Mouse (Mus musculus): ENCODE results near the gene Clec3b. TPM values are rescaled to one million over a fixed set of nuclear protein-coding genes. Genes with fewer than 3 reads are reported as not detected.

The Clec3b gene
- polyA plus RNA-seq, 1 experiment from 2014 or later, result not detected

- H3K27ac ChIP-seq (replicated peaks; ENCODE audit: low read depth, low read length), result no peak overlapping the region
- WGBS, result 80% methylated on average over 1 of the region's 1 CpGs
- peaks cover 12% of the 10 kb centered on the region for H3K4me1 ChIP-seq (ENCODE audit: control insufficient read depth, insufficient read depth, low read length)
- H3K4me3 ChIP-seq (ENCODE audit: low read depth, low read length), result no peak overlapping the region
- DNase-seq (ENCODE audit: low spot score) (no peak), ATAC-seq (ENCODE audit: insufficient number of reproducible peaks, low FRiP score, low TSS enrichment, low read depth) (no peak)
- H3K27me3 ChIP-seq (ENCODE audit: control insufficient read depth, insufficient read depth, low read length), result no peaks in the 10 kb centered on the region
- H3K9ac ChIP-seq (ENCODE audit: low read length), result no peak overlapping the region
- H3K36me3 ChIP-seq (ENCODE audit: control insufficient read depth, insufficient read depth, low read length), result peaks cover 7% of the 10 kb centered on the region; the same call in 1 of the 2 replicates
- H3K9me3 ChIP-seq (ENCODE audit: control insufficient read depth, low read length), result no peaks in the 10 kb centered on the region
- no peak overlapping the region for H3K4me2 ChIP-seq (ENCODE audit: low read depth, severe bottlenecking)
These were observed 35.2 kb upstream of the Clec3b start for GRCm38 (mm10) chr9:123115566-123115965.

- H3K4me3 ChIP-seq (ENCODE audit: low read depth, low read length), result no peak overlapping the region
- no peak overlapping the region for H3K9ac ChIP-seq (ENCODE audit: low read length)
- peaks cover 18% of the 10 kb centered on the region; the same call in 1 of the 2 replicates for H3K36me3 ChIP-seq (ENCODE audit: control insufficient read depth, insufficient read depth, low read length)
- DNase-seq (ENCODE audit: low spot score) (no peak), ATAC-seq (ENCODE audit: insufficient number of reproducible peaks, low FRiP score, low TSS enrichment, low read depth) (no peak)
- H3K9me3 ChIP-seq (ENCODE audit: control insufficient read depth, low read length), result no peaks in the 10 kb centered on the region
- H3K4me2 ChIP-seq (ENCODE audit: low read depth, severe bottlenecking), result no peak overlapping the region
- no peaks in the 10 kb centered on the region for H3K27me3 ChIP-seq (ENCODE audit: control insufficient read depth, insufficient read depth, low read length)
- no peaks in the 10 kb centered on the region for H3K4me1 ChIP-seq (ENCODE audit: control insufficient read depth, insufficient read depth, low read length)
- H3K27ac ChIP-seq (replicated peaks; ENCODE audit: low read depth, low read length), result no peak overlapping the region
- 90% methylated on average over 3 of the region's 3 CpGs for WGBS
These were observed 27.7 kb upstream of the Clec3b start for GRCm38 (mm10) chr9:123123017-123123416.

- ATAC-seq (ENCODE audit: insufficient number of reproducible peaks, low FRiP score, low TSS enrichment, low read depth) (no peak), DNase-seq (ENCODE audit: low spot score) (no peak)
- WGBS, result 95% methylated on average over 6 of the region's 6 CpGs
- peaks cover 18% of the 10 kb centered on the region; the same call in 1 of the 2 replicates for H3K36me3 ChIP-seq (ENCODE audit: control insufficient read depth, insufficient read depth, low read length)
- H3K27ac ChIP-seq (replicated peaks; ENCODE audit: low read depth, low read length), result no peak overlapping the region
- H3K4me2 ChIP-seq (ENCODE audit: low read depth, severe bottlenecking), result no peak overlapping the region
- H3K4me3 ChIP-seq (ENCODE audit: low read depth, low read length), result no peak overlapping the region
- H3K9me3 ChIP-seq (ENCODE audit: control insufficient read depth, low read length), result no peaks in the 10 kb centered on the region
- H3K27me3 ChIP-seq (ENCODE audit: control insufficient read depth, insufficient read depth, low read length), result no peaks in the 10 kb centered on the region
- H3K9ac ChIP-seq (ENCODE audit: low read length), result no peak overlapping the region
- H3K4me1 ChIP-seq (ENCODE audit: control insufficient read depth, insufficient read depth, low read length), result no peaks in the 10 kb centered on the region
These were observed 27.0 kb upstream of the Clec3b start for GRCm38 (mm10) chr9:123123571-123124412.

- Histone ChIP-seq H3K9ac (ENCODE audit: low read length) (no peak overlapping the region), H3K27ac (replicated peaks; ENCODE audit: low read depth, low read length) (no peak overlapping the region), H3K36me3 (ENCODE audit: control insufficient read depth, insufficient read depth, low read length) (peaks cover 15% of the 10 kb centered on the region; the same call in 1 of the 2 replicates), H3K4me3 (ENCODE audit: low read depth, low read length) (no peak overlapping the region), H3K9me3 (ENCODE audit: control insufficient read depth, low read length) (no peaks in the 10 kb centered on the region), H3K27me3 (ENCODE audit: control insufficient read depth, insufficient read depth, low read length) (no peaks in the 10 kb centered on the region), H3K4me1 (ENCODE audit: control insufficient read depth, insufficient read depth, low read length) (no peaks in the 10 kb centered on the region), H3K4me2 (ENCODE audit: low read depth, severe bottlenecking) (no peak overlapping the region)
- DNase-seq (ENCODE audit: low spot score) (no peak), ATAC-seq (ENCODE audit: insufficient number of reproducible peaks, low FRiP score, low TSS enrichment, low read depth) (no peak)
- 95% methylated on average over 2 of the region's 2 CpGs for WGBS
These were observed 26.2 kb upstream of the Clec3b start for GRCm38 (mm10) chr9:123124413-123124981.

GRCm38 (mm10) chr9:123127663-123128062, 23.1 kb upstream of the Clec3b start:
- WGBS, result 97% methylated on average over 6 of the region's 6 CpGs
- ATAC-seq (ENCODE audit: insufficient number of reproducible peaks, low FRiP score, low TSS enrichment, low read depth) (no peak), DNase-seq (ENCODE audit: low spot score) (no peak)
- Histone ChIP-seq H3K36me3 (ENCODE audit: control insufficient read depth, insufficient read depth, low read length) (peaks cover 28% of the 10 kb centered on the region), H3K9me3 (ENCODE audit: control insufficient read depth, low read length) (no peaks in the 10 kb centered on the region), H3K9ac (ENCODE audit: low read length) (no peak overlapping the region), H3K4me2 (ENCODE audit: low read depth, severe bottlenecking) (no peak overlapping the region), H3K4me3 (ENCODE audit: low read depth, low read length) (no peak overlapping the region), H3K27me3 (ENCODE audit: control insufficient read depth, insufficient read depth, low read length) (no peaks in the 10 kb centered on the region), H3K4me1 (ENCODE audit: control insufficient read depth, insufficient read depth, low read length) (no peaks in the 10 kb centered on the region), H3K27ac (replicated peaks; ENCODE audit: low read depth, low read length) (no peak overlapping the region)

- Histone ChIP-seq H3K36me3 (ENCODE audit: control insufficient read depth, insufficient read depth, low read length) (peaks cover 31% of the 10 kb centered on the region), H3K4me1 (ENCODE audit: control insufficient read depth, insufficient read depth, low read length) (no peaks in the 10 kb centered on the region), H3K9ac (ENCODE audit: low read length) (no peak overlapping the region), H3K27me3 (ENCODE audit: control insufficient read depth, insufficient read depth, low read length) (no peaks in the 10 kb centered on the region), H3K4me3 (ENCODE audit: low read depth, low read length) (no peak overlapping the region), H3K9me3 (ENCODE audit: control insufficient read depth, low read length) (no peaks in the 10 kb centered on the region), H3K27ac (replicated peaks; ENCODE audit: low read depth, low read length) (no peak overlapping the region), H3K4me2 (ENCODE audit: low read depth, severe bottlenecking) (no peak overlapping the region)
- no peak for ATAC-seq (ENCODE audit: insufficient number of reproducible peaks, low FRiP score, low TSS enrichment, low read depth)
- 94% methylated on average over 3 of the region's 3 CpGs for WGBS
- DNase-seq (ENCODE audit: low spot score), result no peak
These were observed 17.8 kb upstream of the Clec3b start for GRCm38 (mm10) chr9:123132994-123133393.

GRCm38 (mm10) chr9:123136953-123137682, 13.6 kb upstream of the Clec3b start:
- ATAC-seq (ENCODE audit: insufficient number of reproducible peaks, low FRiP score, low TSS enrichment, low read depth), result no peak
- Histone ChIP-seq H3K9ac (ENCODE audit: low read length) (no peak overlapping the region), H3K4me3 (ENCODE audit: low read depth, low read length) (no peak overlapping the region)

GRCm38 (mm10) chr9:123138891-123139474, 11.8 kb upstream of the Clec3b start:
- H3K27me3 ChIP-seq (ENCODE audit: control insufficient read depth, insufficient read depth, low read length), result no peaks in the 10 kb centered on the region
- H3K4me2 ChIP-seq (ENCODE audit: low read depth, severe bottlenecking), result no peak overlapping the region
- H3K9ac ChIP-seq (ENCODE audit: low read length), result no peak overlapping the region
- no peak for ATAC-seq (ENCODE audit: insufficient number of reproducible peaks, low FRiP score, low TSS enrichment, low read depth)
- no peak for DNase-seq (ENCODE audit: low spot score)
- peaks cover 25% of the 10 kb centered on the region for H3K36me3 ChIP-seq (ENCODE audit: control insufficient read depth, insufficient read depth, low read length)
- no peaks in the 10 kb centered on the region for H3K4me1 ChIP-seq (ENCODE audit: control insufficient read depth, insufficient read depth, low read length)
- no peaks in the 10 kb centered on the region; the same call in 1 of the 2 replicates for H3K9me3 ChIP-seq (ENCODE audit: control insufficient read depth, low read length)
- no peak overlapping the region for H3K27ac ChIP-seq (replicated peaks; ENCODE audit: low read depth, low read length)
- 74% methylated on average over 5 of the region's 5 CpGs for WGBS
- no peak overlapping the region for H3K4me3 ChIP-seq (ENCODE audit: low read depth, low read length)

More at GRCm38 (mm10) chr9:123136953-123137682, 13.6 kb upstream of the Clec3b start:
- no peaks in the 10 kb centered on the region for H3K9me3 ChIP-seq (ENCODE audit: control insufficient read depth, low read length)
- no peaks in the 10 kb centered on the region for H3K4me1 ChIP-seq (ENCODE audit: control insufficient read depth, insufficient read depth, low read length)
- peaks cover 34% of the 10 kb centered on the region for H3K36me3 ChIP-seq (ENCODE audit: control insufficient read depth, insufficient read depth, low read length)
- no peaks in the 10 kb centered on the region for H3K27me3 ChIP-seq (ENCODE audit: control insufficient read depth, insufficient read depth, low read length)
- no peak overlapping the region for H3K4me2 ChIP-seq (ENCODE audit: low read depth, severe bottlenecking)
- no peak for DNase-seq (ENCODE audit: low spot score)
- no peak overlapping the region for H3K27ac ChIP-seq (replicated peaks; ENCODE audit: low read depth, low read length)
- WGBS, result 90% methylated on average over 7 of the region's 7 CpGs
